Mouse (Mus musculus): ENCODE data around the gene Gm9112.
"Not testable (repeated sequence)": the region's sequence is repeated elsewhere in the genome, so short reads cannot be mapped to it uniquely, and the experiment has no call there.

Gm9112 gene

DNA sequence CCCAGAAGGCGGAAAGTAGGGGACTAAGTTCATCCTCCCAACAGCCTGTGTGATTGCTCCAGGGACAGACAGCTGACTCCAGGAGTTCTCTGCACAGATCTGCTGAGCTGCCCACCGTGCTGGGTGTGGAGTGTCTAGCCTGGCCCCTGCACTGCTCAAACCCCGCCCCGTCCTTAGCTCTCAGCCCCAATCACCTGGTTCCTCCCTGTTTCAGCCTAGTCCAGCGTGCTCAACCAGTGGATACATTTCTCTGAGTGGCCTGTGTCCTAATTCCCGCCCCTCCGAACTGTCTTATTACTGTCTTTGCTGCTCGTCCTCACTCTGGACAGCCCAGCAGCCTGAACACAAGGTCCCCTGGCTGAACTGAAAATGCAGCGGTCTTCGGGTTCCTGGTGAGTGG lies at the start of gene Gm9112, which contains the start of gene Dmrtc1b:
Gene Gm9112 (minus strand): TSS at position 101 of the 400 bp plus-strand sequence.
Gene Dmrtc1b (plus strand): TSS at position 331 of the 400 bp plus-strand sequence.
- not testable (repeated sequence) for DNase-seq (ENCODE audit: low read depth, low spot score)

GRCm38 (mm10) chrX:102724226-102724625 lies 16.8 kb upstream of the Gm9112 start:
- DNase-seq (ENCODE audit: low read depth, low spot score): not testable (repeated sequence)

GRCm38 (mm10) chrX:102700636-102701035 lies 6.8 kb downstream of the Gm9112 start:
- not testable (repeated sequence) for DNase-seq (ENCODE audit: low read depth, low spot score)

- peak; percentile 41 for DNase-seq (ENCODE audit: low read depth, low spot score)
Measured at GRCm38 (mm10) chrX:102689252-102689651, 18.2 kb downstream of the Gm9112 start.

- DNase-seq (ENCODE audit: low read depth, low spot score): not testable (repeated sequence)
Measured at GRCm38 (mm10) chrX:102686872-102687271, 20.6 kb downstream of the Gm9112 start, which contains the start of gene Gm3880. Gene Gm3880, minus strand, starts transcription at chrX:102686972.

DNA sequence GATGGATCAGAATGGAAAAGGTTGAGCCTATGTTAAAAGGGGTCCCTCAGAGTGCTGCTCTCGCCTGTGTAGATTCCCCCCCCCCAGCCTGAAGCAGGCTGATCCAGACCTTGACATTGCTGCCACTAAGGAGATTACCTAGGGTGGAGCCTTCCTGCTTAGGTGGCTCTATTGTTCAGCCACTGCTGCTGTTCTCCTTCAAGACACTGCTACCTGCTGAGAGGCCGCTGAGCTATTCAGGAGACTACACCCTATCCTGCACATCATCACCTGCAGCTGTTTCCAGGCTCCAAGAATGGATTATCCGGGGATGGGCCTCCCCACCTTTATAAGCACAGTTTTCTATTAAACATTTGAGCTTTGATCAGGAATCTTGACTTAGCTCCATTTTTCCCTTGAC lies 22.7 kb downstream of the Gm9112 start:
- DNase-seq (ENCODE audit: low read depth, low spot score): peak; percentile 73

GRCm38 (mm10) chrX:102666641-102667040 lies 40.8 kb downstream of the Gm9112 start:
- DNase-seq (ENCODE audit: low read depth, low spot score): no peak

GRCm38 (mm10) chrX:102660712-102661111 lies 46.7 kb downstream of the Gm9112 start:
- DNase-seq (ENCODE audit: low read depth, low spot score): peak; percentile 21

Data from ES-CJ7 (cell line).